Mouse (Mus musculus) embryo, embryonic 11 days (tissue): Measurements from ENCODE around the gene Tex11.
"Not testable (repeated sequence)": the region's sequence is repeated elsewhere in the genome, so short reads cannot be mapped to it uniquely, and the experiment has no call there.

Experiments used
- DNase-seq: peaks from one replicate; pipeline ENCODE4 v3.0.0-alpha.2; 2015

Tex11 gene

GRCm38 (mm10) chrX:101059541-101059940, at the start of gene Tex11:
Gene Tex11 (minus strand): TSS chrX:101059667.
- no peak for DNase-seq

DNA sequence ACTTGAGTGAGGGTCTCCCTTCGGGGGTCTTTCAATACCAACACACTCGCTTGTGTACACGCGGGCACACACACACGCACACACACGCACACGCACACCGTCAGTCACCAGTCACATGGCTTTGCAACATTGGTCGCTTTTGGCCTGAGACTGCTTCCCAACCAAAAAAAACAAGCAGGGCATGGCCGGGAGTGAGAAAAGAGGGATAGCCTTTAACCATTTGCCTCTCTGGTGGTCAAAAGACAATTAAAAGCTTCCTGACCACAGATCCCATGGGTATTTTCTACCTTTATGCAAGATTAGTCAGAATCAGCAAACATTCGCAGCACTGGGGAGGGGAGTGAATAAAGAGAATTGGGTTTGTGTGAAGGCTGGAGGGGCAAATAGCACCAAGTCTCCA, 26.5 kb upstream of the Tex11 start, which contains the start of gene Slc7a3:
Slc7a3 (minus strand) TSS at position 101 of the 400 bp plus-strand sequence.
- DNase-seq = peak; percentile 2

- not testable (repeated sequence) for DNase-seq
Observed at GRCm38 (mm10) chrX:101085211-101085610, 25.7 kb upstream of the Tex11 start.

DNA sequence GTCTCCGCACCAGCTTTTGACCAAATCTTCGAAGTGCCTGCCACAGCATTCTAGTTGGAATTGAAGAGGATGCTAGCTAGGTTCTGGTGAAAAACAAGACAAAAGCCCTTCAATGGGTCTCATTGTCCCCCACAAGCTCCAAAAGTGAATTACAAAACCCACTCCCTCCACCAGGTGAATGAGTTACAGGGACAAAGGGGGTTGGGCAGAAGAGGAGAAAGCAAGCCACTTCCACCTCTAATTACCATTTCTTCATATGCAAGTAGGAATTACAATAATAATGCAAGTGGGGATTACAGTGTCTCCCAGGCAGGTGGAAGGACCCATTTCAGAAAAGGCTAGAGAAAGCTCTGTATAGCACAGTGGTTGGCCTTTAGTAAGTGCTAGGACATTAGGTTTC, 24.7 kb upstream of the Tex11 start:
- DNase-seq = no peak

DNA sequence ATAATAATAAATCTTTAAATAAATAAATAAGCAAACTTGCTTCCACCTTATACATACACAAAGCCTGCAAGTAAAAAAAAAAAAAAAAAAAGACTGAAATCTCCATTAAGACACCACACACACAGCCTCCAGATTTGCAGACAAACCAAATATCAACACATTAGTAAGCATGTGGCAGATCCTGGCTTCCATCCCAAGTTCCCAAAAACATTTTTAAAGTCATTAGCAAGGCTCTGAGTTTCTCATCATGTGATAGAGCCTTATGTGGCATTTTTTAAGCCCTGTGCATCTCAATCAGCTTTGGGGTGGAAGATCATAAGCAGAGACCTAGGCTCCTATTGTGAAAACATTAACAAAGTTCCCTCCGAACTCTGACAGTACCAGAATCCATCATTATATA, 5.8 kb upstream of the Tex11 start:
- no peak for DNase-seq

- no peak for DNase-seq
Observed at GRCm38 (mm10) chrX:101063503-101063902, 4.0 kb upstream of the Tex11 start.

- peak; percentile 20 for DNase-seq
Observed at GRCm38 (mm10) chrX:100943640-100944039, 115.8 kb downstream of the Tex11 start.

GRCm38 (mm10) chrX:100839211-100839610, 220.3 kb downstream of the Tex11 start:
- no peak for DNase-seq

GRCm38 (mm10) chrX:100832806-100833205, 226.7 kb downstream of the Tex11 start:
- DNase-seq = no peak

GRCm38 (mm10) chrX:100825557-100825956, 233.9 kb downstream of the Tex11 start:
- no peak for DNase-seq

GRCm38 (mm10) chrX:100821149-100821548, 238.3 kb downstream of the Tex11 start:
- DNase-seq = peak; percentile 14

GRCm38 (mm10) chrX:100818681-100819080, 240.8 kb downstream of the Tex11 start:
- no peak for DNase-seq

GRCm38 (mm10) chrX:100815766-100816165, 243.7 kb downstream of the Tex11 start:
- no peak for DNase-seq

DNA sequence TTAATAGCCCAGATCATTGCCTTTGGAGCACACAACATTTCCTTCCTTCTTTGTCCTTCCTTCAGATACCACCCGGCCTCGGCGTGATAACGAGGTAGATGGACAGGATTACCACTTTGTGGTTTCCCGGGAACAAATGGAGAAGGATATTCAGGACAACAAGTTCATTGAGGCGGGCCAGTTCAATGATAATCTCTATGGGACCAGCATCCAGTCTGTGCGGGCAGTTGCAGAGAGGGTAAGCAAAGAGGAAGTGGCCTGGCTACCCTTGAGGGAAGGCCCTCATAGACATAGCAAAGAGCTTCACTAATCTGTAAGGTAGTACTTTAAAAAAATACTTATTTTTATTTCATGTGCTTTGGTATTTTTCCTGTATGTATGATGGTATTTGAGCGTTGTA, 245.3 kb downstream of the Tex11 start:
- DNase-seq = no peak

DNA sequence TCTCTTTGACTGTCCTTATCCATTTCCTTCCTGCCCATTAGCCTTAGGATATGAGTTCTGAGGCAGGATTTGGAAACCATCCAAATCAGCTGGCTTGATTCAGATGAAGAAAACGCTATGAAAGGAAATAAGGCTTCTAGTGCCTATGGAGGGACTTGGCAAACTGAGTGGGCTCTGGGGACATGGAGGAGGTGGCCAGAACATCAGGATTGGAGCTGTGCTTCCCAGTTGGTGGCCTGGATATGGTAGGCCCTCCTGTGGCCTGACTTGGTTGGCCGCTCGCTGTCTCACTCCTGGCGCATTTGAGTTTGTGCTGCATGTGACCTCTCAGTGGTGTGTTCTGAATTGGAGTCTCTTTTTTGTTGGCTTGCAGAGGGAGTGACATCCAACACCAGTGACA, 248.3 kb downstream of the Tex11 start:
- no peak for DNase-seq

GRCm38 (mm10) chrX:100802034-100802433, 257.4 kb downstream of the Tex11 start:
- no peak for DNase-seq

DNA sequence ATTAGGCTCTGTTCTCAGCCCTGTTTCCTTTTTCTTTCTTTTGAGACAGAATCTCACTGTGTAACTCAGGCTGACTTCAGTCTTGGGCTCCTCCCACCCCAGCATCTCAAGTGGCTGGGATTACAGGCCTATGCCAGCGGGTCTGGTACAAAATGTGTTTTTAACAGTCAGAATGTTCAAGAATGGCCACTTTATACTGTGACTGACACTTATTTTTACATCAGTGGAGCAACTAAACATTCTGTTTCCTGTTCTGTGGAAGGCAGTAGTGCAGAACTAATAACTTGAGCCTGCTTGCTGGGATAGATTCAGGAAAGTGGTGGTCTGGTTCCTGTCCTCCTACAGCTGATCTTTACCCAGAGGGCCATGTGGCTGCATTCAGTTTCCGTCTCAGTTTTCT, 258.8 kb downstream of the Tex11 start:
- DNase-seq = no peak

GRCm38 (mm10) chrX:100797851-100798527, 261.5 kb downstream of the Tex11 start:
- no peak for DNase-seq

- DNase-seq = no peak
Observed at GRCm38 (mm10) chrX:100797370-100797769, 262.1 kb downstream of the Tex11 start.

DNA sequence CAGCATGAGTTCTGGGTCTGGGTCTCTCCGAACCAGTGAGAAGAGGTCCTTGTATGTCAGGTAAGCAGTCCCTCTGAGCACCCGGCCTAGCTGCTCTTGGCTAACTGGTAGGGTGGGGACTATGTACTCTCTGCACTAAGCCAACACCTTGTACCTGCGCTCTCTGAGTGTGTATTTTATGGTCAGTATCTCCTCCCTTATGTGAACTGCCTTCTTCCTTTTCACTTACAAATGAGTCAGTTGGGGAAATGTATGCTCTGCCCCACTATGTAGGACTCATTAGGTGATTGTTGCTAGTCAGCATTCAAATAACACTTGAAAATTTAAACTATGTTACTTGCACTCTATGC, 262.8 kb downstream of the Tex11 start:
- no peak for DNase-seq

DNA sequence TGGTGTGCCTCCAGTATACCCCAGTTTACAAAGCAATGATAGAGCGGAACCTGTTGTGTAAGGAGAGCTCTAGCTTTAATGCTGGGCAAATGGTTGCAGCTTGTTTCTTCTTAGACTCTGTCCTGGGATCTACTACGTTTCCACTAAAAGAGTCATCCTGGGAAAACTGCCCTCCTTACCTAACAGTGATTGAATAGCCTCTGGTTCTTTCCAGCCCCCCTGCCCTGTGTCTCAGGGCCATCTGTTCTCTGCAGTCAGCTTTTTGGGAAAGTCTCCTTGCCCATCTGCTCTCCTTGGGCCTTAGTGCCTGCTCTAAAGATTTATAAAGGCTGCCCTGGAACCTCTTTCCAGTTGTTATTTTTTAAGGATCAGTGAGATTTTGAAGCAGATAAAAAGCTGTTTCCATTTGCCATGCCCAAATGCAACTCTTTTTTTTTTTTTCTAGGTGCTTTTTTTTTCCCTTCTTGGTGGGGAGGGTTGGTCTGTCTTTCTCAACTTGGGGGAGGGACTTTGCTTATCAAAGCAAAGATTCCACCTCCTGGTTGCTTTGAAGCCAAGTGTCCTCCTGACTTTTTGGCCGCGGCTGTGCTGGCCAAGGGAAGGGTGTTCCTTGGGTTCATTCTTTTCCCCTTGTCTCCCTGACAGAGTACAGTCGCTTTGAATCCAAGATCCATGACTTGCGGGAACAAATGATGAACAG, 263.3 kb downstream of the Tex11 start:
- no peak for DNase-seq

- no peak for DNase-seq
Observed at GRCm38 (mm10) chrX:100789322-100789721, 270.1 kb downstream of the Tex11 start.
